Mouse (Mus musculus): ENCODE results near the gene Srsf6.

- TF ChIP-seq POLR2A (IDR thresholded peaks at IDR 0.05; ENCODE audit: control insufficient read depth, low read depth, low read length) (no peak), CTCF (IDR thresholded peaks at IDR 0.05; ENCODE audit: control insufficient read depth, insufficient read depth, insufficient replicate concordance, low read depth, low read length) (no peak)
Measured at GRCm38 (mm10) chr2:162900590-162900916, 30.8 kb upstream of the Srsf6 start.

Measured in testis, adult 2 months (tissue).